Mouse (Mus musculus) ES-Bruce4 (cell line): ENCODE measurements around the gene Tbc1d21.

Experiments used
- CTCF ChIP-seq: IDR thresholded peaks from one replicate; pipeline ENCODE4 v1.8.1; 2011; ENCODE audit warnings: low read depth, low read length
- EP300 ChIP-seq: IDR thresholded peaks from 2 replicates; pipeline ENCODE4 v1.6.1; 2011; ENCODE audit warnings: low read depth, low read length; ENCODE audit not compliant: insufficient read depth
- POLR2A ChIP-seq: IDR thresholded peaks from one replicate; pipeline ENCODE4 v1.8.1; 2011; ENCODE audit warnings: low read length; ENCODE audit not compliant: insufficient read depth

DNA sequence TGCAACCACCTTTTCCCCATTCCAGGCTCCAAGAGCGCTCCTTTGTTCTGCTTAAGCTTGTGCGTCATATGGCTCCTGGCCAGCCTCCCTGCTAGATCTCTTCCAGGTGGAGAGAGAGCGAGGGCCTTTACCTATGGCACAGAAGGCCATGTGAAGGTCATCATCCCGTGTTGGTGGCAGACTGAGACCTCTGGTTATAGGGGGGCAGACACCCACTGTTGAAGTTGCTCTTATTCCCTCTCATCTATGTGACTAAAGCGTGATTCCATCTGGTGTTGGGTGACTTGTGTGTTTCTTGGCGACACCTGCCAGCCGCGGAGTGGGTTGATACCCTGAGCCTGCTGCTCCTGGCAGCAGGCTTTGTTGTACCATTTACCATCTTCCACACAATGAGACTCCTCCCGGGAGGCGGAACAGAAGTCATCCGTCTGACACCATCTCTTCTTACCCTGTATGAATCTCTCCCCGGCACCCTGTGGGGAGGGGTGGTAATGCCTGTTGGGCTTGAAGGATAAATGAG lies 3.7 kb upstream of the Tbc1d21 start:
- TF ChIP-seq CTCF: no peak
- no peak for TF ChIP-seq POLR2A
- TF ChIP-seq EP300: no peak
